Mouse (Mus musculus) kidney, embryonic 16.5 days (tissue): ENCODE data around the gene Mfsd2b. TPM values are rescaled to one million over a fixed set of nuclear protein-coding genes. Genes with fewer than 3 reads are reported as not detected.

ENCODE experiments used
- ATAC-seq: fragments of 200-750 bp; cut with Nextera tagmentation; 2 replicates; pipeline ENCODE4 v1.8.0; 2017; ENCODE audit warnings: moderate TSS enrichment; ENCODE audit not compliant: low FRiP score, low TSS enrichment
- H3K27ac ChIP-seq: fragments of 300-500 bp; sonication (generic); 2 replicates; pipeline ENCODE4 v1.5.1; 2014; ENCODE audit warnings: low read length
- H3K27me3 ChIP-seq: fragments of 300-500 bp; sonication (generic); 2 replicates; pipeline ENCODE4 v1.6.1; 2014; ENCODE audit warnings: low read length, control low read depth, mixed read lengths; ENCODE audit not compliant: insufficient read depth
- H3K36me3 ChIP-seq: fragments of 300-500 bp; sonication (generic); 2 replicates; pipeline ENCODE4 v1.6.1; 2014; ENCODE audit warnings: low read length, control low read depth, mixed read lengths; ENCODE audit not compliant: insufficient read depth
- H3K4me1 ChIP-seq: fragments of 300-500 bp; sonication (generic); 2 replicates; pipeline ENCODE4 v1.6.1; 2014; ENCODE audit warnings: low read length, control low read depth, mixed read lengths; ENCODE audit not compliant: insufficient read depth
- H3K4me2 ChIP-seq: fragments of 300-500 bp; sonication (generic); replicated peaks from 2 replicates; pipeline ENCODE4 v1.6.1; 2014; ENCODE audit warnings: low read depth, low read length
- H3K4me3 ChIP-seq: fragments of 300-500 bp; sonication (generic); 2 replicates; pipeline ENCODE4 v1.5.1; 2014; ENCODE audit warnings: mild to moderate bottlenecking, low read length
- H3K9ac ChIP-seq: fragments of 300-500 bp; sonication (generic); replicated peaks from 2 replicates; pipeline ENCODE4 v1.6.1; 2014; ENCODE audit warnings: low read length
- H3K9me3 ChIP-seq: fragments of 300-500 bp; sonication (generic); 2 replicates; pipeline ENCODE4 v1.6.1; 2016; ENCODE audit warnings: low read length, control low read depth
- WGBS: fragments of 180-500 bp; shearing (Covaris S2); extraction: QIAGEN DNeasy Blood & Tissue Kit; methylation state at CpG from one replicate; pipeline ENCODE4 v1.1.7; 2014; 5-methylcytosine and 5-hydroxymethylcytosine counted together
- polyA plus RNA-seq: library from polyadenylated mRNA; unstranded; fragments of >200 nt; fragmentation: Nextera tagmentation; extraction: Ambion mirVana; gene quantifications from 2 replicates; pipeline ENCODE4 v1.2.1, GENCODE M21; 2015

The Mfsd2b gene
- polyA plus RNA-seq, 1 experiment from 2014 or later: 0.97 TPM

GRCm38 (mm10) chr12:4840741-4841140 is 33.4 kb downstream of the Mfsd2b start:
- H3K27ac ChIP-seq: no peak overlapping the region
- H3K27me3 ChIP-seq: no peaks in the 10 kb centered on the region
- H3K4me1 ChIP-seq: peaks cover 19% of the 10 kb centered on the region
- no peaks in the 10 kb centered on the region for H3K9me3 ChIP-seq
- peak overlapping the region; percentile 83 for H3K4me3 ChIP-seq
- peak overlapping the region; percentile 95 for H3K4me2 ChIP-seq
- 0 out of 2 replicates have a peak, but pooled peaks have one; percentile 5 for ATAC-seq
- H3K36me3 ChIP-seq: no peaks in the 10 kb centered on the region
- peak overlapping the region; percentile 78 for H3K9ac ChIP-seq
- under 1% methylated on average over 11 of the region's 11 CpGs for WGBS

DNA sequence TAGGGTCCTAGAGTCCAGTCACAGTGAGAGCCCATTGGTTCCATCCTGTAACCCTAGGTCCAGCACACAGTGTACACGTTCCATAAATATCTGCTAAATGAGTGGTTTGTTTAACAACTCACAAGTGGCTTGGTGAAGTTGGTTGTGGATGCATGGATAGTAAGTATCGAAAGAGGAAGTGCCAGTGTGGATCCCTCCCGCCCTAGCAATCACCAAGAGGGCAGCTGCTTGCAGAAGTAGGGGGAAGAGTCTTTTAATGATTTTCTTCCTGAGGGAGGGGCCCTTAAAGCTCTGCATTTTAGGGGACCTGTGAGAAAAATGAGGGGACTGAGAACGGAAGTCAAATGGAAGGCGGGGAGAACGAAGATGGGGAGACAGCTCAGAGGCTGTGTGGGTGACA is 34.1 kb downstream of the Mfsd2b start:
- Histone ChIP-seq H3K4me1 (peaks cover 19% of the 10 kb centered on the region), H3K4me3 (no peak overlapping the region), H3K4me2 (no peak overlapping the region), H3K9me3 (no peaks in the 10 kb centered on the region), H3K27ac (no peak overlapping the region), H3K9ac (no peak overlapping the region), H3K27me3 (no peaks in the 10 kb centered on the region), H3K36me3 (no peaks in the 10 kb centered on the region)
- WGBS: 51% methylated on average over 6 of the region's 6 CpGs
- ATAC-seq: no peak

DNA sequence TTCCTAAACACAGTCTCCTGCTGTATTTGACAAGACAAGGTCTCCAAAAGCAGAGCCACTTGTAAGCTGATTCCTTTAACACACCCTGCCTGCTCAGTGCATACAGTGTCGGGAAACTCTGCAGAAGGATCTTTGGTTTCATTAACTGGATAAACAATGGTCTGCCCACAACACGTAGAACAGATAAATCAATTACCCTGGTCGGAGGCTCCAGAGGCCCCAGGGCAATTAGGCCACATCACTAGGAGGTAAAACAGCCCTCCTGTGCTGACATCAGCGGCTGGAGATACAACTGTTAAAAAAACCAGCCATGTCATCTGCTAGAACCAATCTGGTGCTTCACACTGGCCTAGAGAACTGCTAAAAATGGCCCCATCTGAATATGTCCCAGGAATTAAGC is 37.2 kb downstream of the Mfsd2b start:
- no peaks in the 10 kb centered on the region for H3K36me3 ChIP-seq
- no peak overlapping the region for H3K27ac ChIP-seq
- H3K4me2 ChIP-seq: no peak overlapping the region
- H3K4me3 ChIP-seq: no peak overlapping the region
- H3K9me3 ChIP-seq: no peaks in the 10 kb centered on the region
- peaks cover 8% of the 10 kb centered on the region for H3K4me1 ChIP-seq
- no peaks in the 10 kb centered on the region for H3K27me3 ChIP-seq
- WGBS: 18% methylated on average over 4 of the region's 4 CpGs
- no peak for ATAC-seq
- H3K9ac ChIP-seq: no peak overlapping the region

DNA sequence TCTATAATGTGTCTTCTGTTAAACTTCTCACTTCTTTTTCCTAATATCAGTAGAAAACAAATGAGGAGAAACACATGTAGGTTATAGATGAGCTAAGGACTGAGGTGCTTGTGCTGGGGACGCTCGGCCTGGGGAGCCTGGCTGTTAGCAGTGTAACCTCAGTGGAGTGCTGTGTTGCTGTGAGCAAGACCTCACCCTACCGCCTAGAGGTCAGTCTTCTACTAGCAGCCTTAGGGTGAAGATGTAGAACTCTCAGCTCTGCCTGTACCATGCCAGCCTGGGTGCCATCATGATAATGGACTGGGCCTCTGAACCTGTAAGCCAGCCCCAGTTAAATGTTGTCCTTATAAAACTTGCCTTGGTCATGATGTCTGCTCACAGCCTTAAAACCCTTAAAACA is 46.9 kb downstream of the Mfsd2b start:
- Histone ChIP-seq H3K4me3 (no peak overlapping the region), H3K27ac (no peak overlapping the region), H3K9ac (no peak overlapping the region), H3K4me1 (no peaks in the 10 kb centered on the region), H3K27me3 (no peaks in the 10 kb centered on the region), H3K36me3 (peaks cover 15% of the 10 kb centered on the region; the same call in 1 of the 2 replicates), H3K4me2 (no peak overlapping the region), H3K9me3 (no peaks in the 10 kb centered on the region)
- WGBS: 83% methylated on average over 3 of the region's 3 CpGs
- no peak for ATAC-seq

- WGBS: under 1% methylated on average over 49 of the region's 49 CpGs
Measured at GRCm38 (mm10) chr12:4817361-4818101, 56.6 kb downstream of the Mfsd2b start, which contains the start of gene Sf3b6. Gene Sf3b6 (plus strand): TSS chr12:4817544.

DNA sequence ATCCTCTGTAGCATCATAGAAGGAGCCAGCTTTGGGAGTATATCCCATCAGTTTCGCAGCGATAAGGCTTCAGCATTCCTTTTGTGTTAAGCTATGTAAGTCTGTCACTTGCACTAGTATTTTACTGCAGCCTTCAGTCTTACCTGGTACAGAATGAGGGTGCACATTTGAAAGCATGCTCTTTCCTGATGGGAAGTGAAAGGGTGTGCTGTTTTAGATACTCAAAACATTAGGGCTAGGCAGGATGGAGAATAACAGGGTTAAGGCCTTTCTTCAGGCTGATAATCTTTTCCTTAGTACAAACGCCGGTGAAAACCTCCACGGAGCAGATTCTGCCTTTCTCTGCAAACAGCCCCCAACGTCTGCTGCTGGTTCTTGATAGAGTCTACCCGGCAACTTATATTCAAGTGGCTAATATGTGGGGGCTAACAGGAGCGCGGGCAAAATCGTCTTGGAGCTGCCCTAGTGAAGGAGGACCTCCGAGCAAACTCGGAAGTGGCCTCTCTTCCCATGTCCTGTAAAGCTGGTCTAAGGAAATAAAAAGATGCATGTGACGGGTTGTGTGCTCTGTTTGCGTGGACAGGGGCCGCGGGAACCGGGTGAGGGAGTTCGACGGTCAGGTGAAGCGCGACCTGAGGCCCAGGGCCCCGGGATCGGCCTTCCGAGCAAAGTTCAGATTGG is 57.3 kb downstream of the Mfsd2b start:
- Histone ChIP-seq H3K27ac (peak overlapping the region; percentile 95), H3K4me3 (peak overlapping the region; percentile 84), H3K4me2 (peak overlapping the region; percentile 83), H3K9me3 (no peaks in the 10 kb centered on the region), H3K27me3 (no peaks in the 10 kb centered on the region), H3K9ac (peak overlapping the region; percentile 87), H3K36me3 (peaks cover 14% of the 10 kb centered on the region), H3K4me1 (peaks cover 19% of the 10 kb centered on the region)
- 10% methylated on average over 24 of the region's 24 CpGs for WGBS
- ATAC-seq: peak; percentile 84

More at GRCm38 (mm10) chr12:4817361-4818101, 56.6 kb downstream of the Mfsd2b start, which contains the start of gene Sf3b6:
- Histone ChIP-seq H3K9ac (peak within 1 kb of the TSS; percentile 87), H3K4me3 (peak within 1 kb of the TSS; percentile 84), H3K36me3 (peaks cover 21% of the 10 kb centered on the region), H3K27me3 (no peaks in the 10 kb centered on the region), H3K27ac (peak within 1 kb of the TSS; percentile 95), H3K4me2 (peak within 1 kb of the TSS; percentile 83), H3K9me3 (no peaks in the 10 kb centered on the region), H3K4me1 (peaks cover 18% of the 10 kb centered on the region)
- peak; percentile 98 for ATAC-seq

GRCm38 (mm10) chr12:4813636-4814035 is 60.5 kb downstream of the Mfsd2b start:
- H3K27ac ChIP-seq: no peak overlapping the region
- peaks cover 5% of the 10 kb centered on the region for H3K9me3 ChIP-seq
- 87% methylated on average over 4 of the region's 4 CpGs for WGBS
- no peak overlapping the region for H3K4me3 ChIP-seq
- ATAC-seq: no peak
- H3K4me2 ChIP-seq: no peak overlapping the region
- peaks cover 16% of the 10 kb centered on the region for H3K4me1 ChIP-seq
- no peaks in the 10 kb centered on the region for H3K36me3 ChIP-seq
- H3K9ac ChIP-seq: no peak overlapping the region
- H3K27me3 ChIP-seq: no peaks in the 10 kb centered on the region

Other genes with a start within 250 kb of the Mfsd2b start
- gene Fam228a, start 135.9 kb downstream of the Mfsd2b start, polyA plus RNA-seq: 0.47 and 0.58 TPM in 2 replicates
- 2.4 and 2.8 TPM in 2 replicates for gene Pfn4, start 105.3 kb downstream of the Mfsd2b start, polyA plus RNA-seq
- 1.9 and 4.1 TPM in 2 replicates for gene Fam228b, start 105.1 kb downstream of the Mfsd2b start, polyA plus RNA-seq
- 162 and 190 TPM in 2 replicates for gene Sf3b6, start 56.8 kb downstream of the Mfsd2b start, polyA plus RNA-seq
- gene Fkbp1b, start 32.8 kb downstream of the Mfsd2b start, polyA plus RNA-seq: 7.4 and 9.5 TPM in 2 replicates
- gene Wdcp, start 31.1 kb downstream of the Mfsd2b start, polyA plus RNA-seq: 15.3 and 16.9 TPM in 2 replicates
- gene Ubxn2a, start 33.3 kb upstream of the Mfsd2b start, polyA plus RNA-seq: 26.3 and 28.8 TPM in 2 replicates
- gene Atad2b, start 43.0 kb upstream of the Mfsd2b start, polyA plus RNA-seq: 6.3 and 9.2 TPM in 2 replicates